Mouse (Mus musculus): Measurements from ENCODE around the gene Eif2d. TPM values are rescaled to one million over a fixed set of nuclear protein-coding genes. Genes with fewer than 3 reads are reported as not detected.

Eif2d gene
- total RNA-seq, 2 experiments from 2014 or later: 33.7 to 40.4 TPM

DNA sequence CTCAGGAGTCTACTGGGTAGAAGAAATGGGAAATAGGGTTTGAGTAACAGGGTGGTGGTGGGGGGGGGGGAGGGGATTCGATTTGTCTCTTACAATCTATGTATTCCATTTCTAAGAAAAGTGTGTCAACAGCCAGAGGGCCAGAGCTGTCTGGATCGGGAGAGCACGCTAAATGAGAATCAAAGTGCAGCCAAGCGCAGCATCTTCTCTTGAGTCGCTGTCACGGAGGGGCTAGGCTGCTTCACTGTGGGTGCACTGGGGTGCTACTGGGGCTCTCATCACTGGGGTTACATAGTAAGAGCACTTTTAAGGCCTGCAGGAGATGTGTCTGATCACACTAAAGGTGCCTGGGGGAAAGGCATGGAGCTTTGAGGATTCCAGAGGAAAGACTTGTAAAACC lies 55.8 kb downstream of the Eif2d start:
- no peak for DNase-seq (ENCODE audit: low spot score in 2 of 2)

DNA sequence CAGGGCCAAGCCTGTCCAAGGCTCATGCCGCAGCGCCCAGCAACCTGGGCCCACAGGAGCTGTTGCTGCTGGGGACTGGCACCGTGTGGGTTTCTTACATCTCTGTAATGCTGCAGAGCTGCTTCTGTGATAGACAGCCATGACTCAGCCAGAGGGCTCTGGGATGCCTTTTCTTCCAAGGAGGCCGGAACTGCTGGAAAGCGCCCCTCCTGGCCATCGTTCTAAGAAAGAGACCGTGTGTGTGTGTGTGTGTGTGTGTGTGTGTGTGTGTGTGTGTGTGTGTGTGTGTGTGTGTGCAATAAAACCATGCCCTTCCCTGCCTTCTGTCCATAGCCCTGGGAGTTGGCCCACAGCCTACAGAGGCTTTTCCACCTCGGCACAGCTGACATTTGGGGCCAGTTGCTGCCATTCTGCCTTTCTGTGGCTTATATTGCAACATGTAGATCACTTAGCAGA lies 57.0 kb downstream of the Eif2d start:
- peak in 1 of 2 experiments; percentile 31 for DNase-seq (ENCODE audit: low spot score in 2 of 2)

DNA sequence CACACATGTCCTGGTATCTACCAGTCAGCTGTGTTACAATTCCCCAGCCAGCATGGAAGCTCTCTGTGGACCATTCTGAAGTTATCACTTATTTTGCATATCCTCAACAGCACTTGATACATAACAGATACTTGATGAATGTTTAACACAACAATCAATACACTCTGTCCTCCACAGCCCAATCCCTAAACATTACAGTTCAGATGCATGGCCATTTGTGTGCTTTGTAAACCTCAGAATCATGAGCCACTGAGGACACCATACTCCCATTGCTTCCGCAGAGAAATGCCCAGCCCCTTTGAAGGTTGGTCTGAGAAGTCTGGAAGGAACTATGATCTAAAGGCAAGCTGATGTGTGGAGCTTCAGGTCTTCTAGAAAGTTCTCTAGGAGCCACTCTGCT lies 58.7 kb downstream of the Eif2d start:
- DNase-seq (ENCODE audit: low spot score in 2 of 2): no peak

DNA sequence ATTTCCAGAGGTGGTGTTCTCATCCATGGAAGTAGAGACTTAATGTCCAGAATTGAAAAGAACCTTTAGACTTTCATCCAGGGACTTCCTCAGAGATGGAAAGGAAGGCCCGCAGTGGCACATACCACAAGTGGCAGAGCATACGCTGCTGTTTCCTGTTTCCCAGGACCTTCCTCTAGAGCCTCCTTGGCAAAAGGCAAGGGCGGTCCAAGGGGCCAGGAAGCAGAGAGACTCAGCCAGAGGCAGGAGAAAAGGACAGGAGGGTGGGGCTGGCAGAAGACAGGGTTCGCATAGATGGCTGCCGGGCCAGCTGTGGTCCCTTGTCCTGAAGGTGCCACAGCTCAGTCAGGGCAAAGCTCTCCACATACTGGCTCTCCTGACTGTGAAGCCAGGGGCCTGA lies 60.0 kb downstream of the Eif2d start:
- DNase-seq (ENCODE audit: low spot score in 2 of 2): no peak

DNA sequence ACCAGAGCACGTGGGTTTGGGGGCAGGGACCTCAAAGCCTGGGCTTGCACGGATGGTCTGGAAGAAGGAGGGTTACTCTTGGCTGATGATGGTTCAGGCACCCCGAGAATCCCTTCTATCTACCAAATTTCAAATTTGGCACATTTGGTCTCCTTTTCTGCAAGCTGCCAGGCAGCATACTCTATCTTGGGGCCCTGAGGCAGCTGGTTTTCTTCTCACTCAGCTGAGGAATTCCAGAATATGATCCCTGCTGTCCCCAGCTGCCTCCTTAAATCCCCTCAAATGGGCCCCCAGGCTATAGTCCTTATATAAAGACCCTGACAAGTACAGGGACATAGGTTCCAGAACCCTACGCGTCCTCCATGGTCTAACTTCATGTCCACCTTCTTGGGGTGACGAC lies 60.4 kb downstream of the Eif2d start:
- DNase-seq (ENCODE audit: low spot score in 2 of 2): no peak

DNA sequence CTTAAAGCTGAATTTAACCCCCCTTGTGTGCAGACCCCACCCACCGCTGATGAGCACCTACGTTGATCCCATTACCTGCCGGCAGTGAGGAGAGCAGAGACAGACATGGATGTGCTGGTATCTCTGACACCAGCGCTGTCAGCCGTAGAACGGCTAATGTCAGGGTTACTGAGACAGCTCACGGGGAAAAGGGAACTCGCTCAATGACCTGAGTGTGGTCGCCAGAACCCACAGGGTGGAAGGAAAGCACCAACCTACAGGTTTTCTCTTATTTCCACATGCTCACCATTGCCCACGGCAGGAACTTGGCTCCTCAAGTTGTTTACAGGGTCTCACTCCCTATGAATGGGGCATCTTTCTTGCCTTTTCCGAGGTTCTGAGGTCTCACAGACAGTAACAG lies 66.0 kb downstream of the Eif2d start:
- no peak for DNase-seq (ENCODE audit: low spot score in 2 of 2)

DNA sequence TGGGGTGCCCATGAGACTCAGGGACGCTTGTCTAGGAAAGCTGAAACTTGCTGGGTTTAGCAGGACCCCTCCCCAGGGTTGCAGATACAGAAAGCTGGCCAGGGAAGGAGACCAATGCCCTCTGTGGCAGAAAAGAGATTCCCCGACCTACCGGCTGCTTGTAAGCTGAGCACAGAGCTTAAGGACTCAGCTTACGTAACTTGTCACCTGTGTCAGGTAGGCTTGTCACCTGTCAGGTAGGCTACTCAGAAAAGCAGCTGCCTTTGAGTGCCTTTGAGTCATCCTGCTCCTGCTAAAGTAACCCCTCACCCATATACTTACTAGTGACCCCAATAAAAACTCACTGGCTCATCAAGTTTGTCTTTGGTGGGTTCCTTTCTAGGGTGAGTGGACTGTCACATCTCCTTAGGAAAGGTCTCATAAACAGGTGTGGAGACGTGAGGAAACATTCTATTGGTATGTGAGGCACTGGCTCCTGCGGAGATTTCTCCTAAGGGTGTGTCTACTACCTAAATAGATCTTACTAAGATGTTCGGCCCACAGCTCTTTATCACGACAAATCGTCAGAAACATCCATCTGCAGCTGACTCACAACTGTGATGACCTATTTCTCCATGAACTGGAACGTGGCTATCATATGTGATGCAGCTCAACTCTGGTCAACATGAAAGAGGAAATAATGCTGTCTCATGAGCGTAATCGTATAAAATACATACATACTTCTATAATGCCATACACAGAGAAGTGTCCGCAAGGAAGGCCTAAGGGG lies 69.0 kb downstream of the Eif2d start:
- no peak for DNase-seq (ENCODE audit: low spot score in 2 of 2)

DNA sequence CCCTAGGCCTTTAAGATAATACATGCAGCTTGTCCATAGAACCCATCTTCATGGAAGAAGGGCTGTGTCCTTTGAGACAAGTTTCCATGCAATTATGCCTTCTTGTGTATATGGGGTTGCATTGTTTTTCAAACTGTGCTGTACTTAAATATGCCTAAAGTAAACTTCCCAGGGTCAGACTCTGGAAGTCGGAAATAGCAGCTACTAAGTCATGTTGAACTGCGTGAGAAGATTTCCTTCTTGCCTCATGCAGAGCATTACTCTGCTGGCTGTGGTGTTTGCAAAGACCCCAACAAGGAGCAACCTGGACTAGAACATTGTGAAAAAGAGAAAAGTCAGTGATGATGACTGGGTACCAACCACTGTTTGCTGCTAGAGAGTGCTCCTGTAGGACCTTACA lies 70.4 kb downstream of the Eif2d start:
- DNase-seq (ENCODE audit: low spot score in 2 of 2): no peak

DNA sequence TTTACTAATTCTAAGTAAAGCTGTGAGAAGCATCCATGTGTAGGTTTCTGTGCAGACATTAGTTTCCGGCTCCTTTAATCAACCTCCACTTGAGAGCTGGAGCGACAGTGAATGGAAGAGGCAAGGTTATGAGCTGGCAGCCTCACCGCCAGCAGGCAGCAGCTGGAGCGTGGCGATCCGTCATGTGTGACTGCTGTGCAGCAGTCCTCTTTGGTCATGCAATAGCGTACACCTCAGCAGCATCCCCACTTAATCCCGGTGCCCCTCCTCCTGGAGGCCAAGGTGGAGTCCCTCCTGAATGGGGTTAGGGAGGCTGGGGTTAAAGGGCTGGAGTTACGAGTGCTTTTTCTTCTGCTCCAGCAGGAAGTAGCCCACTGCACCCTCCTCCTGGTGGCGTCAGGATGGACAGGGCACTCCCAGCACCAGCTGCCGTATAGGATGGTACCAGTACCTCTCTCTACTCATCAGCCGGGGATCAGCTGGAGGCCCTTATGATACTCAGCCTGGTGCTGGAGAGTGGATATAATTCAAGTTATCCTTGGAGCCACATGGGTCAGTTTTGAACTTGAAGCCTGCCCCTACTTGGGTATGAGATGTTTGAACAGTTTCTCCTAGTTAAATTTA lies 72.0 kb downstream of the Eif2d start:
- DNase-seq (ENCODE audit: low spot score in 2 of 2): no peak

DNA sequence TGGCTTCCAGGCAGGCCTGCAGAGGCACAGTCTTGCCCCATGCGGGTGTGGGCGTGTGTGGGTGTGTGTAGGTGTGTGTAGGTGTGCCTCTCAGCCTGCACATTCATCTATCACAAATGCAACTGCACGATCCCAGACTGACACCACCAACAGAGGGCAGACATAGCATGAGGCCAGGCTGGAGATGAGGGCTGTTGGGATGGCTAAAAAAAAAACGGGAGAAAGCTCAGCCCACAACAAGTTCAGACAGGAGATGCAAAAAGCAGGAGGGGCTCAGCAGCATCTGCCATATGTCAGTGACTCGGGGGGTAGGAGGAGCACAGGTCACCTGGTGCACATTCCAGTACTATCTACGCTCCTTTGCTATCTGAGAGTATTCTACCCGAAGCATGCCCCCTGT lies 75.2 kb downstream of the Eif2d start:
- DNase-seq (ENCODE audit: low spot score in 2 of 2): no peak

DNA sequence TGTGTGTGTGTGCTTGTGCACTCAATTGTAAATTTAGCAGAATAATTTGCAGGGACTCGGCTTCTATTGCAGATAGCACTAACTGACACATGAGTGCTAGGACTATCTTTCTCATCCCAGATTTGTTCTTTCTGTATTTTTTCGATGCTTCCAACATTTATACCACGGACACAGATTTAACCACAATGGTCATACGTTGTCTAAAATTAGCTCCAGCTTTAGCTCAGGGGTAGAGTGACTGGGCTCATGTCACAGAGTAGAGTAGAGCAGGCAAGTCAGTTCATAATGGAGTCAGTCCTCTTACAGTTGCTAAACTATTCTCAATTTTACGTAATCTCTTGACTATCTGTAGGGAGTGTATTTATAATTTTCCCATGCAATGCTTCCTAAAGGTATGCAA lies 75.7 kb downstream of the Eif2d start:
- DNase-seq (ENCODE audit: low spot score in 2 of 2): no peak

DNA sequence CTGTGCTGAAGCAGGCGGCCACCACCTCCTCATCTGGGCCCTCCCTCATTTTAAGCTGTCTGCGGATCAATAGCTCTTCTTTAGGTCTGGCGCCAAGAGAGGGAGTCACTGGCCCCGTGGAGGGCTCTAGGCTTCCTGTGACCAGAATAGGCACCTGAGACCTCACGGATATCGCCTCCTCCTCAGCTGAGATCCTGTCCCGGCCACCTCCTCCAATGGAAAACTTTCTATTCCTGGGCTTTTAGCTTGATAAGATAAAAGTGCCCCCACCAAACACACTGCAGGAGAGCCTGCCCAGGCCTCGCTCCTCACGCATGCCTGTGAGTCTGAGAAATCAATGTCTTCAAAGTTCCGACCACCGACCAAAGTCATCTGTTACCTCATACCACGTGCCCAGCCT lies 80.5 kb downstream of the Eif2d start:
- no peak for DNase-seq (ENCODE audit: low spot score in 2 of 2)

DNA sequence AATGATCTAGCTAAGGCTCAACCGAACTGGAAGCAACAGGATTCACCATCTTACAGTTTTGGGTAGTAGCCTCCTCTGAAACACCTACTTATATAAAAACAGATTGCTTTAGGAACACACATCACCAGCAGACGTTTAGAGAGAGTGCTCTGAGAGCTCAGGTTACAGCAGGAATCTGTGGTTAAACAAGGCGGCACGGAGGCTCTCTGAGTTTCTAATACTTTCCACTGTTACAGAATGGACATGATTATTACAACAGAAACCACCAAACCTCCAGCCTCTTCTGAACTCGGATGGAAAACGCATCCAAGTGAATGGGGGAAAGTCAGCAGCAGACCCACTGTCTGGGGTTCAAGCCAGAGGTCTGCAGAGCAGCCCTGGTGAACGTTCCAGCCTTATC lies 83.1 kb downstream of the Eif2d start:
- no peak for DNase-seq (ENCODE audit: low spot score in 2 of 2)

Other genes with a start within 250 kb of the Eif2d start
- not detected for gene Il20, start 241.7 kb upstream of the Eif2d start, total RNA-seq (2021)
- not detected for gene Il19, start 213.1 kb upstream of the Eif2d start, total RNA-seq (2021)
- not detected for gene Il10, start 133.3 kb upstream of the Eif2d start, total RNA-seq (2021)
- 100 to 1,000 TPM; 198 to 219 TPM for gene Mapkapk2, start 55.4 kb upstream of the Eif2d start, total RNA-seq (2021)
- gene Dyrk3, start 14.8 kb upstream of the Eif2d start, total RNA-seq (2021): 1 to 10 TPM; 5.5 to 7.1 TPM
- 10 to 100 TPM; 11.4 to 11.6 TPM for gene Rassf5, start 92.1 kb downstream of the Eif2d start, total RNA-seq (2021)
- gene Ikbke, start 126.4 kb downstream of the Eif2d start, total RNA-seq (2021): 10 to 100 TPM; 11.9 to 16.1 TPM